Mouse (Mus musculus) 3134 (cell line): Measurements from ENCODE around the gene Fam240b.

Experiments used
- DNase-seq: peaks from one replicate; pipeline ENCODE4 v3.0.0-alpha.2; 2011; ENCODE audit warnings: low spot score; ENCODE audit not compliant: insufficient read length; ENCODE audit errors: extremely low read depth

Fam240b gene

DNA sequence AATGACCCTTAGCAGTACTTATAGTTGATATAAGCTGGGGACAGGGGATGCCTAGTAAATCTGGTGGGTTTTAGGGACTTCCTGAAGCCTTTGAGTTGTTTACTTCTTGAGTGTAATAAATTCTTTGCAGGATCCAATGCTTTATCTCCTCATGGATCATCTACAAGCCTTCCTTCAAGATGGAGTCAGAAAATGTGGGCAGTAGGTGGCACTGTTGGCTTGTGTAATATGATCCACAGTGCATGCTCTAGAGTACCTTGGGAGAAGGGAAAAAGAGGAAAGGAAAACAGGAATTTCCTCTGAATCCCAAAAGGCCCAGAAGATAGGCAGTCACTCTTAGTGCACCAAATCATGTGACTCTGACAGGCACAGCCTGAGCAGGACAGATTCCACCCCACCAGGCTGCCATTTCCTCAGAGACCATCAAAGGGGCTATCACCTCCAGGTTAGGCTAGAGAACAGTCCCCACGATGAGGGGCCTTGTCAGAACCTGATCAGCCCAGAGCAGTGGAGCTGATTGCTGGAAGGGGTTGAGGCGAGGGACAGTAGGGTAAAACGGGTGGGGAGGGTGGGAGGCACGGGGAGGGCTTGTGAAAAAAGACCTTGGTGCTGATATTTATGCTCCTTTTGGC is 54.2 kb downstream of the Fam240b start:
- DNase-seq, result no peak

GRCm38 (mm10) chr13:64440592-64440991 is 57.0 kb downstream of the Fam240b start:
- DNase-seq, result no peak

DNA sequence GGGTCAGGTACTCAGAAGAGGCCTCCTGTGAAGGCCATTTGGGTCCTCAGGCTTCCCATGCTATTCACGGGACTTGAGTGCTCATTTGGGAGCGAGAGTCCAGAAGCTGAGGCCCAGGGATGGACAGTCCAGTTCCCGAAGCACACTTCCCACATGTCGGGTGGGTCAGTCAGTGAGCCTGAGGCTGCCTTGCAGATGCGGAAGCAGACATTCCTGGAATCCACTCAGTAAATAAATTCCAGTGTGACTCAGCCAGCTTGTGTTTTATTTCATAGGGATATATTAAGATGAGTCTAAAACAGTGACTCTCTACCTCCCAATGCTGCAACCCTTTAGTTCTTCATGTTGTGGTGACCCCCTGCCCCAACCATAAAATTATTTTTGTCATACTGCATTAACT is 58.1 kb downstream of the Fam240b start:
- DNase-seq, result peak; percentile 46

DNA sequence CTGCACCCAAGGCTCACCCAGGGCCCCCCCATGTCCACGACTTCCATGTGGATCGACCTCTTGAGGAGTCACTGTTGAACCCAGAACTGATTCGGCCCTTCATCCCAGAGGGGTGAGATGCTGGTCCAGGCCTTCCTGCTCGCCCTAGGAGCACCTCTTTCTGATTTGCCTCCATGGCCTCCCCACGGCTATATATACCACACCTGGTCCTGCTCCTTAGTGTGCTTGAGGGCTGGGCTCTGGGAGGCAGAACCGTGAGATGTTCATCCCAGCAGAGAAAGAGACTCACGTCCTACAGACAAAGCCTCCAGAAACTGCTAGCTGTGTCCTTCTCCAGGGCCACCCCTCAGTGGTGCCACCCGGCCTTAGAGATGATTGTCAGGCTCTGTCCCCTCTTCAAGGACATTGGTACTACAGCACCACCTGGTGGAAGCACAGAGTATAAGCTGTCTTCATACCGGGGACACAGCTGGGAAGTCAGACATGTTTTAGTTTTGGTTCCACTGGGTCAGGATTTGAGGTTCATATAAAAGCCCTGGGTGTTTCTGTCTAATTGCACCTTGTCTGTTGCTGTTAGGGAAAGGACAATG is 58.6 kb downstream of the Fam240b start:
- peak; percentile 33 for DNase-seq

- DNase-seq, result no peak
Observed at GRCm38 (mm10) chr13:64437801-64438200, 59.8 kb downstream of the Fam240b start.

DNA sequence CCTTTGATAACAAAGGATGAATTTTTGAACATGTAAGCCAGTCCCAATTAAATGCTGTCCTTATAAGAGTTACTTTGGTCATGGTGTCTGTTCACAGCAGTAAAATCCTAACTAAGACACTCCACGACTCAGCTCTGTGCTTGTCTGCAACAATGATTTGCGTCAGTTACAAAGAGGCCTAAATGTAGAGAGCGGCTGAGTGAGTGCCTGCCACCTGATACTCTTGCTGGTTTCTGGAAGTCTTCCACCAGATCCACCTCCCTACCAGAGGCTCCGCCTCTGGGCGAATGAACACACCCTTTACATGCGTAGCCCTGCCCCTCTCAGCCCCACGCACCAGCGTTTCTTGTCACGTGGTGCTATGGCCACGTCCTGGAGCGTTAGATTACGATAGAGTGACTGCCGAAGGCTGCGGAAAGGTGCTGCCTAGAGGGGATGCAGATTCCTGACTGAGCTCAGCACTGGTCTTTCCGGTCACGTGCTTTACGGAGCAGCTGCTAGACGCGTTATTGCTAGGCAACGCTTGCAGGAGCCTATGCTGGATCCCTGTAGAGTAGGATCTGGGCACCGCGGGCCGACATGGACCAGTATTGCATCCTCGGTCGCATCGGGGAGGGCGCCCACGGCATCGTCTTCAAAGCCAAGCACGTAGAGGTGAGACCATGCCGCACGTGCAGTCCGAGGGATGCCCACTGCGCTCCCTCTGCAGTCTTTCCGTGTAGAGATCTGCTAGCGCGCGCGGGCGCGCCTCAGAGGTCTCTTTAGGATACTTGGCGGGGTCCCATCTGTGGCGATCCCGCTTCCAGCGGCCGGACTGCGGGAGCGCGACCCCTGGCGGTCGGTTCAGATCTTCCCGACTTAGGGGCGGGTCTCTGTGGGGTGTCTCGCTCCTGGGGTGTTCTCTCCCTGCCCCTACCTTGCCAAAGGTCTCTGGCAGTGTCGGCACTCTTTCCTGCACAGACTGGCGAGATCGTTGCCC is 65.3 kb downstream of the Fam240b start, which contains the start of gene Cdk20:
TSS of gene Cdk20 (plus strand) at position 298 of the 979 bp plus-strand sequence.
- peak; percentile 91 for DNase-seq
